Mouse (Mus musculus): ENCODE measurements around the gene Cited4. TPM values are rescaled to one million over a fixed set of nuclear protein-coding genes. Genes with fewer than 3 reads are reported as not detected.

Cited4 gene
- total and polyA plus RNA-seq, 2 experiments from 2014 or later = 5.2 to 6.6 TPM

GRCm38 (mm10) chr4:120701180-120701579 is 34.8 kb downstream of the Cited4 start:
- Histone ChIP-seq H3K9ac (replicated peaks; ENCODE audit: low read length, poor library complexity, severe bottlenecking) (no peak overlapping the region), H3K9me3 (ENCODE audit: low read length) (no peaks in the 10 kb centered on the region), H3K27ac (ENCODE audit: low read depth, low read length) (no peak overlapping the region), H3K36me3 (ENCODE audit: insufficient read depth, low read length) (peaks cover 6% of the 10 kb centered on the region; the same call in 1 of the 2 replicates), H3K4me2 (ENCODE audit: low read depth, low read length, poor library complexity, severe bottlenecking) (no peak overlapping the region), H3K4me1 (ENCODE audit: insufficient read depth, low read length) (no peaks in the 10 kb centered on the region), H3K4me3 (ENCODE audit: low read depth, low read length) (no peak overlapping the region), H3K27me3 (ENCODE audit: insufficient read depth, low read length) (0 out of 2 replicates have a peak, but pooled peaks cover 11% of the 10 kb centered on the region)
- WGBS = 81% methylated on average over 3 of the region's 3 CpGs
- no peak for DNase-seq (ENCODE audit: low spot score)
- ATAC-seq (ENCODE audit: low FRiP score) = no peak
- no peak for TF ChIP-seq CTCF (IDR thresholded peaks at IDR 0.05)

DNA sequence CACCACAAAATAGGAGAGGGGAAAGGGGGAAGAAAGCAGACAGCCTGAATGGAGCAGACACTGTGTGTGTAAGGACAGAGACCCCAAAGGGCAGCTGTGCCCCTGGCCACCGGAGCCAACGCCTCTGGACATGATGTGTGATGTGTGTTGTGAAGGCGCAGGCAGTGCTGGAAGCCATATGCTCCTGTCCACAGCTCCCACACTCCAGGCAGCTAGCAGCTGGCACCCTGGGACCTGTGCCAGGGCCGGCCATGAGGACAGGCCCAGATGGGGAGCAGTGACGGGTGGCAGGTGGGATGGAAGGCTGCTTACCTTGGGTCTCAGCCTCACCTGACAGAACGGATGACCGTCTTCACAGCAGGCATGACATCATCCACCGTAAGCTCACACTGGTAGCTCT is 35.7 kb downstream of the Cited4 start:
- 72% methylated on average over 8 of the region's 8 CpGs for WGBS
- TF ChIP-seq CTCF (IDR thresholded peaks at IDR 0.05) = no peak
- H3K4me1 ChIP-seq (ENCODE audit: insufficient read depth, low read length) = no peaks in the 10 kb centered on the region
- H3K9me3 ChIP-seq (ENCODE audit: low read length) = no peaks in the 10 kb centered on the region
- H3K27me3 ChIP-seq (ENCODE audit: insufficient read depth, low read length) = 0 out of 2 replicates have a peak, but pooled peaks cover 11% of the 10 kb centered on the region
- peak; percentile 13; the same call in 1 of the 2 replicates for ATAC-seq (ENCODE audit: low FRiP score)
- DNase-seq (ENCODE audit: low spot score) = peak; percentile 30
- no peak overlapping the region for H3K27ac ChIP-seq (ENCODE audit: low read depth, low read length)
- H3K4me3 ChIP-seq (ENCODE audit: low read depth, low read length) = no peak overlapping the region
- H3K36me3 ChIP-seq (ENCODE audit: insufficient read depth, low read length) = peaks cover 6% of the 10 kb centered on the region; the same call in 1 of the 2 replicates
- no peak overlapping the region for H3K9ac ChIP-seq (replicated peaks; ENCODE audit: low read length, poor library complexity, severe bottlenecking)
- no peak overlapping the region for H3K4me2 ChIP-seq (ENCODE audit: low read depth, low read length, poor library complexity, severe bottlenecking)

GRCm38 (mm10) chr4:120702511-120702910 is 36.1 kb downstream of the Cited4 start:
- no peaks in the 10 kb centered on the region for H3K9me3 ChIP-seq (ENCODE audit: low read length)
- ATAC-seq (ENCODE audit: low FRiP score) (no peak), DNase-seq (ENCODE audit: low spot score) (no peak)
- WGBS = 90% methylated on average over 2 of the region's 2 CpGs
- no peak overlapping the region for H3K4me3 ChIP-seq (ENCODE audit: low read depth, low read length)
- H3K4me1 ChIP-seq (ENCODE audit: insufficient read depth, low read length) = no peaks in the 10 kb centered on the region
- H3K27ac ChIP-seq (ENCODE audit: low read depth, low read length) = no peak overlapping the region
- TF ChIP-seq CTCF (IDR thresholded peaks at IDR 0.05) = no peak
- H3K9ac ChIP-seq (replicated peaks; ENCODE audit: low read length, poor library complexity, severe bottlenecking) = no peak overlapping the region
- H3K27me3 ChIP-seq (ENCODE audit: insufficient read depth, low read length) = 0 out of 2 replicates have a peak, but pooled peaks cover 11% of the 10 kb centered on the region
- H3K4me2 ChIP-seq (ENCODE audit: low read depth, low read length, poor library complexity, severe bottlenecking) = no peak overlapping the region
- H3K36me3 ChIP-seq (ENCODE audit: insufficient read depth, low read length) = peaks cover 6% of the 10 kb centered on the region; the same call in 1 of the 2 replicates

DNA sequence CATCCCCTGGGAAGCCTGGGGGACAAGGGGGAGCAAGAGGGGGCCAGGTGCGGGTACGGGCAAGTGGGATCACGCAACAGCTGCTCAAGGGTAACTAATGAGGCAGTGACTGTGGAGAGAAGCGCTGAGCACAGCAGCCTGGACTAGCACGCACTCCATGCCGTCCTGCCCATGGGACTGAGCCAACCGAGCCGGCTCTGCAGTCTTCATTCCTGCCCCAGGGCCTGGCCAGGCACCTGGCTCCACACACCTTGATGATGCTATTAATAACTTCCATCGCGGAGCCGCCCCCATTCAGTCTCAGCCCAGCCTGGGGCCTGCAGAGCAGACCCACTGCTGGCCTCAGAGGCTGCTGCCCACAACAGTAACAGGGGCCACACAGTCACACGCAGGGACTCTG is 45.9 kb downstream of the Cited4 start:
- 64% methylated on average over 12 of the region's 12 CpGs for WGBS
- Histone ChIP-seq H3K9ac (replicated peaks; ENCODE audit: low read length, poor library complexity, severe bottlenecking) (no peak overlapping the region), H3K4me1 (ENCODE audit: insufficient read depth, low read length) (peaks cover 6% of the 10 kb centered on the region; the same call in 1 of the 2 replicates), H3K9me3 (ENCODE audit: low read length) (no peaks in the 10 kb centered on the region), H3K27me3 (ENCODE audit: insufficient read depth, low read length) (no peaks in the 10 kb centered on the region), H3K4me2 (ENCODE audit: low read depth, low read length, poor library complexity, severe bottlenecking) (no peak overlapping the region), H3K27ac (ENCODE audit: low read depth, low read length) (no peak overlapping the region), H3K4me3 (ENCODE audit: low read depth, low read length) (no peak overlapping the region), H3K36me3 (ENCODE audit: insufficient read depth, low read length) (no peaks in the 10 kb centered on the region)
- no peak for DNase-seq (ENCODE audit: low spot score)
- TF ChIP-seq CTCF (IDR thresholded peaks at IDR 0.05) = no peak
- no peak for ATAC-seq (ENCODE audit: low FRiP score)

DNA sequence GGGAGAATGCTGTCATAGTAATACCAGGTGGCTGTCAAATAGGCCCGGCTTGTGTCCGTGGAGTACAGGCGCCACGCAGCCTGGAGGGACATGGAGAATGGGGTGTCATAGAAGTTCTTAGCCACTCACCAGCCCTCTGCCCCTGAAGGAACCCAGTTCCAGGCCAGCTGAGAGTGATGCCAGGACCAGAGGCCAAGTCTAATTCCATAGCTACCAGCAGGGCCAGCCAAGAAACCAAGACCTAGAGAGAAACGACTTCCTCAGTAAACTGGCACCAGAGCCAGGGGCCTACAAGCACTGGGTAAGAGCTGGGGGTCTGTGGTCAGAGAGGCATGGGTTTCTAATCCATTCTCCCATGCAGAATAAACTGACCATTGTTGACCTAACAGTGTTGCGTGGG is 46.6 kb downstream of the Cited4 start:
- Histone ChIP-seq H3K4me1 (ENCODE audit: insufficient read depth, low read length) (peaks cover 6% of the 10 kb centered on the region; the same call in 1 of the 2 replicates), H3K36me3 (ENCODE audit: insufficient read depth, low read length) (no peaks in the 10 kb centered on the region), H3K4me3 (ENCODE audit: low read depth, low read length) (no peak overlapping the region), H3K27me3 (ENCODE audit: insufficient read depth, low read length) (no peaks in the 10 kb centered on the region), H3K4me2 (ENCODE audit: low read depth, low read length, poor library complexity, severe bottlenecking) (no peak overlapping the region), H3K9ac (replicated peaks; ENCODE audit: low read length, poor library complexity, severe bottlenecking) (no peak overlapping the region), H3K9me3 (ENCODE audit: low read length) (no peaks in the 10 kb centered on the region), H3K27ac (ENCODE audit: low read depth, low read length) (no peak overlapping the region)
- TF ChIP-seq CTCF (IDR thresholded peaks at IDR 0.05) = no peak
- 78% methylated on average over 6 of the region's 6 CpGs for WGBS
- DNase-seq (ENCODE audit: low spot score) (peak; percentile 40), ATAC-seq (ENCODE audit: low FRiP score) (no peak)

- Histone ChIP-seq H3K9me3 (ENCODE audit: low read length) (no peaks in the 10 kb centered on the region), H3K27ac (ENCODE audit: low read depth, low read length) (no peak overlapping the region), H3K36me3 (ENCODE audit: insufficient read depth, low read length) (no peaks in the 10 kb centered on the region), H3K9ac (replicated peaks; ENCODE audit: low read length, poor library complexity, severe bottlenecking) (no peak overlapping the region), H3K27me3 (ENCODE audit: insufficient read depth, low read length) (0 out of 2 replicates have a peak, but pooled peaks cover 3% of the 10 kb centered on the region), H3K4me2 (ENCODE audit: low read depth, low read length, poor library complexity, severe bottlenecking) (no peak overlapping the region), H3K4me1 (ENCODE audit: insufficient read depth, low read length) (peaks cover 6% of the 10 kb centered on the region; the same call in 1 of the 2 replicates), H3K4me3 (ENCODE audit: low read depth, low read length) (no peak overlapping the region)
- 65% methylated on average over 6 of the region's 6 CpGs for WGBS
- no peak for TF ChIP-seq CTCF (IDR thresholded peaks at IDR 0.05)
- ATAC-seq (ENCODE audit: low FRiP score) (no peak), DNase-seq (ENCODE audit: low spot score) (peak; percentile 55)
These were observed 47.6 kb downstream of the Cited4 start for GRCm38 (mm10) chr4:120713856-120714497.

Measured in midbrain, postnatal 0 days (tissue).